Mouse (Mus musculus) limb, embryonic 12.5 days (tissue): ENCODE measurements around the gene 2610528A11Rik. TPM values are rescaled to one million over a fixed set of nuclear protein-coding genes. Genes with fewer than 3 reads are reported as not detected.
"Not testable (repeated sequence)": the region's sequence is repeated elsewhere in the genome, so short reads cannot be mapped to it uniquely, and the experiment has no call there.

Source experiments
- ATAC-seq: fragments of 200-750 bp; cut with Nextera tagmentation; 2 replicates; pipeline ENCODE4 v1.8.0; 2017; ENCODE audit warnings: low read depth, moderate TSS enrichment; ENCODE audit not compliant: insufficient number of reproducible peaks, insufficient read depth, low FRiP score, low TSS enrichment
- H3K27ac ChIP-seq: fragments of 300-500 bp; sonication (generic); 2 replicates; pipeline ENCODE4 v1.5.1; 2016; ENCODE audit warnings: mild to moderate bottlenecking, moderate library complexity
- H3K27me3 ChIP-seq: fragments of 300-500 bp; sonication (generic); 2 replicates; pipeline ENCODE4 v1.6.1; 2016; ENCODE audit warnings: mild to moderate bottlenecking, moderate library complexity
- H3K36me3 ChIP-seq: fragments of 300-500 bp; sonication (generic); 2 replicates; pipeline ENCODE4 v1.6.1; 2016; ENCODE audit warnings: mild to moderate bottlenecking, moderate library complexity
- H3K4me1 ChIP-seq: fragments of 300-500 bp; sonication (generic); replicated peaks from 2 replicates; pipeline ENCODE4 v1.6.1; 2016
- H3K4me2 ChIP-seq: fragments of 300-500 bp; sonication (generic); 2 replicates; pipeline ENCODE4 v1.6.1; 2016; ENCODE audit warnings: mild to moderate bottlenecking, moderate library complexity
- H3K4me3 ChIP-seq: fragments of 300-500 bp; sonication (generic); replicated peaks from 2 replicates; pipeline ENCODE4 v1.5.1; 2016; ENCODE audit warnings: mild to moderate bottlenecking
- H3K9ac ChIP-seq: fragments of 300-500 bp; sonication (generic); replicated peaks from 2 replicates; pipeline ENCODE4 v1.6.1; 2016; ENCODE audit warnings: mild to moderate bottlenecking, moderate library complexity
- H3K9me3 ChIP-seq: fragments of 300-500 bp; sonication (generic); 2 replicates; pipeline ENCODE4 v1.6.1; 2016; ENCODE audit warnings: mild to moderate bottlenecking, moderate library complexity
- WGBS: fragments of 180-500 bp; shearing (Covaris S2); methylation state at CpG from one replicate; pipeline ENCODE4 v1.1.7; 2016; 5-methylcytosine and 5-hydroxymethylcytosine counted together
- polyA plus RNA-seq: library from polyadenylated mRNA; unstranded; fragments of >200 nt; fragmentation: Nextera tagmentation; extraction: Ambion mirVana; gene quantifications from 2 replicates; pipeline ENCODE4 v1.2.1, GENCODE M21; 2016

The 2610528A11Rik gene
- polyA plus RNA-seq = 0.59 and 0.68 TPM in 2 replicates

GRCm38 (mm10) chr14:37113922-37114321, at the start of gene 2610528A11Rik:
TSS of gene 2610528A11Rik (minus strand) at chr14:37114022.
- no peaks in the 10 kb centered on the region for H3K9me3 ChIP-seq
- ATAC-seq = no peak
- H3K36me3 ChIP-seq = no peaks in the 10 kb centered on the region; the same call in 1 of the 2 replicates
- no peak within 1 kb of the TSS for H3K9ac ChIP-seq
- no peak within 1 kb of the TSS for H3K27ac ChIP-seq
- peaks cover 14% of the 10 kb centered on the region for H3K4me1 ChIP-seq
- H3K4me3 ChIP-seq = no peak within 1 kb of the TSS
- no peak within 1 kb of the TSS for H3K4me2 ChIP-seq
- no peaks in the 10 kb centered on the region for H3K27me3 ChIP-seq
- 69% methylated on average over 3 of the region's 3 CpGs for whole genome bisulfite sequencing

- Histone ChIP-seq H3K27me3 (no peaks in the 10 kb centered on the region), H3K9ac (no peak overlapping the region), H3K9me3 (0 out of 2 replicates have a peak, but pooled peaks cover 3% of the 10 kb centered on the region), H3K4me3 (no peak overlapping the region), H3K36me3 (no peaks in the 10 kb centered on the region), H3K27ac (no peak overlapping the region), H3K4me1 (no peaks in the 10 kb centered on the region), H3K4me2 (no peak overlapping the region)
- WGBS = 79% methylated on average over 4 of the region's 4 CpGs
- no peak for ATAC-seq
These were observed 49.6 kb upstream of the 2610528A11Rik start for GRCm38 (mm10) chr14:37163277-37163956.

DNA sequence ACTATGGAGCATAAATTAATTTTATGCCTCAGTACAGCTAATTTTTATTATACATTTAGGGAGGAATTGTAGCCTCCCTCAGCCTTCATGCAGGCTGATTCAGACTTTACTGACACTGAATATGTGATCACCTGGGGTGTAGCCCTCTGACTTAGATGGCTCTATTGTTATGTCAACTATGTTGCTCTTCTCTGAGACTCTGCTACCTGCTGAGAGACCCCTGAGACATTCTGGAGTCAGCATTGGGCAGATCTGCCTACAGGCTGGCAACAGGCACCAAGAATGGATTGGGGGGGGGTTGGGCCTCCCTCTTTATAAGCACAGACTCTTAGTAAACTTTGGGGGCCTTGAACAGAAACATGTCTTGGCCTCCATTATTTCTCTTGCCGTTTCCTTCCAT, 40.6 kb upstream of the 2610528A11Rik start:
- no peak overlapping the region for H3K4me2 ChIP-seq
- H3K9ac ChIP-seq = no peak overlapping the region
- H3K9me3 ChIP-seq = peaks cover 19% of the 10 kb centered on the region; the same call in 1 of the 2 replicates
- no peak overlapping the region for H3K4me3 ChIP-seq
- H3K4me1 ChIP-seq = no peaks in the 10 kb centered on the region
- 79% methylated on average over 1 of the region's 1 CpGs for WGBS
- no peaks in the 10 kb centered on the region for H3K27me3 ChIP-seq
- no peaks in the 10 kb centered on the region for H3K36me3 ChIP-seq
- H3K27ac ChIP-seq = no peak overlapping the region
- no peak for ATAC-seq

DNA sequence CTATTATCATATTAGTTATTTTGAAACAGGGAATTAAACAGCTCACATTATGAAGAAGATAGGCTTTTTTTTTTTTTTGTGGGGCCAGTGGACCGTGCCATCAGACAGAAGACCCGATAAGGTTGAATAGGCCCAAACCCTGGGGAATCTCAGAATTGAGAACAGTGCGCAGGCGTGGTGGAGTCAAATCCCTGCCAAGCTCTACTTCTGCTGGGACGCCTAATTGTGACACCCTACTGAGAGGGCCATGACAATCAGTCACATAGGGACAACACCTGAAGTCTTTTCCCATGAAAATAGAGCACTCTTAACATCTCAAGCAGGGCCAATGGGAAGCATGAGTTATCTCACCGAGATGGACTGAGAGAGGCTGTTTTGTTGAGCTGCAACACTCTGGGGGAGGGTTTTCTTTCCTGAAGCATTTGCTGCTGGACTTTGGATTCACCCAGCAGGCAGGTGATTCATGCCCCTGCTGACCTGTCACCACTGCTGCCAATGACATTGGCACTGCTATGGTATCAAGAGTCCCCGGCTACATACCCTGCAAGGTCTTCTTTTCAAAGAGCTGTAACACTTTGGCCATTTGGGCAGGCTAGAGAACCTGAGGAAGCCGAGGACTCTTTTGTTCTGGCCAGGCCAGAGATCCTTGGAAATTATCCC, 25.4 kb upstream of the 2610528A11Rik start:
- WGBS = 76% methylated on average over 8 of the region's 8 CpGs
- H3K4me2 ChIP-seq = no peak overlapping the region
- H3K4me3 ChIP-seq = no peak overlapping the region
- H3K36me3 ChIP-seq = no peaks in the 10 kb centered on the region
- no peak overlapping the region for H3K27ac ChIP-seq
- H3K9me3 ChIP-seq = no peaks in the 10 kb centered on the region
- H3K4me1 ChIP-seq = peaks cover 1% of the 10 kb centered on the region; the same call in 1 of the 2 replicates
- no peaks in the 10 kb centered on the region for H3K27me3 ChIP-seq
- ATAC-seq = no peak
- H3K9ac ChIP-seq = no peak overlapping the region

DNA sequence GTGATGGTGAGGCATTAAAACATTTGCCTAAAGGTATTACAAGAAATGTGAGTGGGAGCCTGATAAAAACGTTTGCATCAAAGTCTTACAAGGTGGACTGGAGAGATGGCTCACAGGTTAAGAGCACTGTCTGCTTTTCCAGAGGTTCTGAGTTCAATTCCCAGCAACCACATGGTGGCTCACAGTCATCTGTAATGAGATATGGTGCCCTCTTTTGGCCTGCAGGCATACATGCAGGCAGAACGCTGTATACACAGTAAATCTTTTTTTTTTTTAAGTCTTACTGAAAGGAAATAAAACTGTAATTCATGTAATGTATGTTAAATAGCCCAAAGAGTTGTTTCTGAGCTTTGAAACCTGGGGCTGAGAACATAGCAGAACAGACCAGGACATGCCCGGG, 23.8 kb upstream of the 2610528A11Rik start:
- H3K9me3 ChIP-seq, H3K27ac ChIP-seq, ATAC-seq, H3K4me2 ChIP-seq, H3K36me3 ChIP-seq, H3K4me1 ChIP-seq, H3K4me3 ChIP-seq, H3K9ac ChIP-seq, H3K27me3 ChIP-seq: not testable (repeated sequence)
- WGBS = 88% methylated on average over 3 of the region's 3 CpGs

- no peak for ATAC-seq
- no peak overlapping the region for H3K4me2 ChIP-seq
- WGBS = 87% methylated on average over 4 of the region's 4 CpGs
- peaks cover 5% of the 10 kb centered on the region; the same call in 1 of the 2 replicates for H3K4me1 ChIP-seq
- H3K4me3 ChIP-seq = no peak overlapping the region
- no peak overlapping the region for H3K9ac ChIP-seq
- peaks cover 13% of the 10 kb centered on the region for H3K36me3 ChIP-seq
- H3K27me3 ChIP-seq = no peaks in the 10 kb centered on the region
- H3K27ac ChIP-seq = no peak overlapping the region
- no peaks in the 10 kb centered on the region for H3K9me3 ChIP-seq
These were observed 22.3 kb upstream of the 2610528A11Rik start for GRCm38 (mm10) chr14:37136110-37136509.

DNA sequence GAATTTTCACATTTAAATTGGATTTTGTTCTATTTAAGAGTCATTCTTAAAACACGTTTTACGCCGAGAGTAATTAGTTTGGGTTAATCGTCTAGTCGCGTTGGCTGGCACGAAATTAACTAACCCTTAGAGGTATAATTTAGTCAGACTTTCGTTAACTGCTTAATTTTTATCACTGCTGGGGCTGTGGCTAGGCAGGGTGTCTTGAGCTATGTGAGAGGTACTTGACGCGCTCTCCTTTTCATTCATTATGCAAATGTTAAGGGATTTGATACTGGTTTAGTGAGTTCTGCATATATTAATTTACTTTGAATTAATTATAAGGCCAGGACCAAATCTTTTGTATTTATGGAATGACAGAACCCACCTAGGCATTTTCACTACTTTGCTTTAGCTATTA, 21.8 kb upstream of the 2610528A11Rik start:
- Histone ChIP-seq H3K27me3 (no peaks in the 10 kb centered on the region), H3K36me3 (peaks cover 17% of the 10 kb centered on the region), H3K27ac (no peak overlapping the region), H3K9me3 (no peaks in the 10 kb centered on the region), H3K9ac (peak overlapping the region; percentile 53), H3K4me3 (peak overlapping the region; percentile 89), H3K4me1 (peaks cover 5% of the 10 kb centered on the region; the same call in 1 of the 2 replicates), H3K4me2 (peak overlapping the region; percentile 60)
- ATAC-seq = no peak
- WGBS = 2% methylated on average over 10 of the region's 10 CpGs

- H3K4me1 ChIP-seq = peaks cover 5% of the 10 kb centered on the region; the same call in 1 of the 2 replicates
- H3K27me3 ChIP-seq = no peaks in the 10 kb centered on the region
- peak within 1 kb of the TSS; percentile 89 for H3K4me3 ChIP-seq
- peak; percentile 99 for ATAC-seq
- H3K27ac ChIP-seq = peak within 1 kb of the TSS; percentile 79
- H3K9me3 ChIP-seq = no peaks in the 10 kb centered on the region
- under 1% methylated on average over 38 of the region's 38 CpGs for WGBS
- peaks cover 22% of the 10 kb centered on the region for H3K36me3 ChIP-seq
- H3K4me2 ChIP-seq = peak within 1 kb of the TSS; percentile 66
- H3K9ac ChIP-seq = peak within 1 kb of the TSS; percentile 87
These were observed 21.3 kb upstream of the 2610528A11Rik start, which contains the start of gene Ghitm for GRCm38 (mm10) chr14:37135127-37135593. TSS of gene Ghitm (minus strand) at chr14:37135272.

GRCm38 (mm10) chr14:37134304-37135126, 20.7 kb upstream of the 2610528A11Rik start:
- Histone ChIP-seq H3K36me3 (peaks cover 24% of the 10 kb centered on the region), H3K9ac (peak overlapping the region; percentile 87), H3K9me3 (no peaks in the 10 kb centered on the region), H3K27ac (peak overlapping the region; percentile 79), H3K4me1 (peaks cover 5% of the 10 kb centered on the region; the same call in 1 of the 2 replicates), H3K4me2 (peak overlapping the region; percentile 66), H3K27me3 (no peaks in the 10 kb centered on the region), H3K4me3 (peak overlapping the region; percentile 89)
- 2% methylated on average over 40 of the region's 40 CpGs for WGBS
- peak; percentile 34 for ATAC-seq

GRCm38 (mm10) chr14:37127652-37128051, 13.8 kb upstream of the 2610528A11Rik start:
- H3K36me3 ChIP-seq = peaks cover 84% of the 10 kb centered on the region
- ATAC-seq = no peak
- no peaks in the 10 kb centered on the region for H3K4me1 ChIP-seq
- H3K27ac ChIP-seq = no peak overlapping the region
- H3K9ac ChIP-seq = no peak overlapping the region
- no peak overlapping the region for H3K4me2 ChIP-seq
- no peaks in the 10 kb centered on the region for H3K9me3 ChIP-seq
- no peaks in the 10 kb centered on the region for H3K27me3 ChIP-seq
- H3K4me3 ChIP-seq = no peak overlapping the region
- 46% methylated on average over 4 of the region's 4 CpGs for WGBS

GRCm38 (mm10) chr14:37119233-37119632, 5.4 kb upstream of the 2610528A11Rik start:
- H3K9me3 ChIP-seq = no peaks in the 10 kb centered on the region
- 97% methylated on average over 4 of the region's 4 CpGs for WGBS
- H3K9ac ChIP-seq = no peak overlapping the region
- no peaks in the 10 kb centered on the region for H3K4me1 ChIP-seq
- no peak overlapping the region for H3K4me2 ChIP-seq
- no peak overlapping the region for H3K4me3 ChIP-seq
- H3K27ac ChIP-seq = no peak overlapping the region
- 0 out of 2 replicates have a peak, but pooled peaks have one; percentile 26 for ATAC-seq
- no peaks in the 10 kb centered on the region for H3K27me3 ChIP-seq
- peaks cover 31% of the 10 kb centered on the region for H3K36me3 ChIP-seq
